Mouse (Mus musculus): ENCODE data around the gene Tgfb1. TPM values are rescaled to one million over a fixed set of nuclear protein-coding genes. Genes with fewer than 3 reads are reported as not detected.
"Not testable (repeated sequence)": the region's sequence is repeated elsewhere in the genome, so short reads cannot be mapped to it uniquely, and the experiment has no call there.

Gene Tgfb1
- polyA plus RNA-seq, 2 experiments = 3.6 to 16.8 TPM

DNA sequence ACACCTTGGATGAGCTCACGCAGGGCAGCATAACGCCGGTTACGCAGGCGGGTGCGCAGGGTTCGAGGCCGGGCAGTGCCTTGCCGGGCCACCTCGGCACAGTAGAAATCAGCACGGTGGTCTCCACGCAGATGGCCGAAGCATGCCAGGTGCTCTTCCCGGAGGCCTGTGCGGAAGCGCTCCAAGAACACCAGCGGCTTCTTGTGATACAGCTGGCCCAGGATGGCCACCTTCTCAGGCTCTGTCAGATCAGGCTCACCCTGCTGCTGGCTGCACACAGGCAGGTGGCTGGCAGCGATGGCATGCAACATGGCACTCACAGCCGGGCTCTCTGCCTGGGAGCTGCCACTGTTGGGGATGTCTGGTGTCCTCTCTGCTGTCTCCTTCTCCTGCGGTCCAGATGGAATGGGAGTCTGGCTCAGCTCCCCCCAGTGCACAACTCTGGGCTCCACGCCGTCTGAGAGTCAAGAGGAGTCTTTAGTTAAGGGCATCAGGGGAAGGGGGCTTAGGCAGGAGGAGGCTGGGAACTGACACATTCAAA, 29.0 kb downstream of the Tgfb1 start:
- H3K4me1 ChIP-seq (ENCODE audit: control insufficient read depth, insufficient read depth, low read length) = peaks cover 26% of the 10 kb centered on the region
- no peak overlapping the region for H3K4me2 ChIP-seq (replicated peaks; ENCODE audit: low read depth, low read length, severe bottlenecking)
- ATAC-seq (ENCODE audit: low FRiP score, low read depth) = no peak
- no peak overlapping the region for H3K27ac ChIP-seq (replicated peaks; ENCODE audit: low read depth, low read length)
- no peak for TF ChIP-seq POLR2A (IDR thresholded peaks at IDR 0.05; ENCODE audit: borderline replicate concordance, extremely low read depth, insufficient read depth, insufficient read length)
- H3K4me3 ChIP-seq (replicated peaks; ENCODE audit: low read length) = no peak overlapping the region
- WGBS = 95% methylated on average over 22 of the region's 22 CpGs
- no peak overlapping the region for H3K9ac ChIP-seq (ENCODE audit: low read depth, low read length, severe bottlenecking)
- DNase-seq (ENCODE audit: low spot score) = no peak
- no peaks in the 10 kb centered on the region for H3K9me3 ChIP-seq (ENCODE audit: control insufficient read depth, low read length)
- H3K27me3 ChIP-seq (ENCODE audit: control insufficient read depth, insufficient read depth, low read length) = no peaks in the 10 kb centered on the region
- peaks cover 53% of the 10 kb centered on the region for H3K36me3 ChIP-seq (ENCODE audit: control insufficient read depth, insufficient read depth, low read length)

DNA sequence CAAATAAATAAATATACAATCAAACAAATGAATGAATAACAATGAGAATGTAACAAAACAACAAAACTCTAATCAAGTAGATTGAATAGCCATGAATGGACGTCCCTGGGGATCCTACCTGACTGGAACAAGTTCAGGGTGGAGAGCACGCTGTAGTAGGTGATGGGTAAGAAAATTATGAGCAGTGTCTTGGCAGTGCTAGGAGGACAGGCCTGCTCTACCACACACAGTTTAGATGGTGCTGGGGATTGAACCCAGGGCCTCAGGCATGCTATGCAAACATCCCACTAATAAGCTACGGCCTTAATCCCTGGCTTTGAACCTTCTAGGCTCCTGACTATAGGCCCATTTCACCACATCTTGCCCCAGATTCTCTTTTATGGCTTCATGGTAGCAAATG, 30.7 kb downstream of the Tgfb1 start:
- Histone ChIP-seq H3K27me3 (ENCODE audit: control insufficient read depth, insufficient read depth, low read length) (no peaks in the 10 kb centered on the region), H3K4me2 (replicated peaks; ENCODE audit: low read depth, low read length, severe bottlenecking) (peak overlapping the region; percentile 80), H3K36me3 (ENCODE audit: control insufficient read depth, insufficient read depth, low read length) (peaks cover 62% of the 10 kb centered on the region), H3K4me1 (ENCODE audit: control insufficient read depth, insufficient read depth, low read length) (peaks cover 13% of the 10 kb centered on the region), H3K9me3 (ENCODE audit: control insufficient read depth, low read length) (no peaks in the 10 kb centered on the region), H3K4me3 (replicated peaks; ENCODE audit: low read length) (peak overlapping the region; percentile 73; the same call in 1 of the 2 replicates), H3K9ac (ENCODE audit: low read depth, low read length, severe bottlenecking) (no peak overlapping the region; the same call in 1 of the 2 replicates), H3K27ac (replicated peaks; ENCODE audit: low read depth, low read length) (no peak overlapping the region)
- TF ChIP-seq POLR2A (IDR thresholded peaks at IDR 0.05; ENCODE audit: borderline replicate concordance, extremely low read depth, insufficient read depth, insufficient read length) = no peak
- no peak for DNase-seq (ENCODE audit: low spot score)
- WGBS = 84% methylated on average over 3 of the region's 3 CpGs
- ATAC-seq (ENCODE audit: low FRiP score, low read depth) = no peak

DNA sequence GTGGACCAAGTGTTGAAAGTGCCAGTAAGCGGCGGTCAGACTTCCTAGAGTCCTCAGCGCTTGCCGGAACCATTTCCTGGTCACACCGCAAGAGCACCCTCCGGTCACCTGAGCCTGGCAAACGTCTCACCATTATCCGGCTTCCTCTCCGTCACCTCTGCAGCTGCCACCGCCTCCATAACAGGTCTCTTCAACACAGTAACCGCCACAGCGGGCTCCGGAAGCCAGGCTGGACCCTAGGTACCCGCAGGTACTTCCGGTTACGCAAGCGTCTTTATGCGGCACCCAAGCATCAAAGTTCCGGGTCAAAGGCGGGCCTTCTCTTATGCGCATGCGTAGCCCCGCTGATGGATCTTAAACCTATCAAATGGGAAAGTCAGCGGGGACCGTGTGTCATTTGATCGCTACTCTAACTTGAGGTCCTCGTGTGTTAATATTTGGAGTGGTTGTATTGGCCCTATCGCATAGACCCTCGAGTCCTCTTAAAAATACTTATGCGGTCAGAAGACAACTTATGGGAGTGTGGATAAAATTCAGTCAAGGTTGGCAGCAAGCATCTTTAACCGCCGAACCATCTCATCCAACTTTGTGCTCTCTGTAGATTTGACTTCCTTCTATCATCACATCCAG, 32.1 kb downstream of the Tgfb1 start, which contains the start of gene Ccdc97:
TSS of gene Ccdc97 (minus strand) at position 301 of the 630 bp plus-strand sequence.
- Histone ChIP-seq H3K4me3 (replicated peaks; ENCODE audit: low read length) (peak within 1 kb of the TSS; percentile 73), H3K4me1 (ENCODE audit: control insufficient read depth, insufficient read depth, low read length) (peaks cover 13% of the 10 kb centered on the region), H3K9me3 (ENCODE audit: control insufficient read depth, low read length) (no peaks in the 10 kb centered on the region), H3K27ac (replicated peaks; ENCODE audit: low read depth, low read length) (peak within 1 kb of the TSS; percentile 59; the same call in 1 of the 2 replicates), H3K4me2 (replicated peaks; ENCODE audit: low read depth, low read length, severe bottlenecking) (peak within 1 kb of the TSS; percentile 80), H3K9ac (ENCODE audit: low read depth, low read length, severe bottlenecking) (peak within 1 kb of the TSS; percentile 64), H3K27me3 (ENCODE audit: control insufficient read depth, insufficient read depth, low read length) (no peaks in the 10 kb centered on the region), H3K36me3 (ENCODE audit: control insufficient read depth, insufficient read depth, low read length) (peaks cover 63% of the 10 kb centered on the region)
- DNase-seq (ENCODE audit: low spot score) = peak; percentile 96
- no peak for TF ChIP-seq POLR2A (IDR thresholded peaks at IDR 0.05; ENCODE audit: borderline replicate concordance, extremely low read depth, insufficient read depth, insufficient read length)
- peak; percentile 88 for ATAC-seq (ENCODE audit: low FRiP score, low read depth)
- WGBS = 4% methylated on average over 32 of the region's 32 CpGs

DNA sequence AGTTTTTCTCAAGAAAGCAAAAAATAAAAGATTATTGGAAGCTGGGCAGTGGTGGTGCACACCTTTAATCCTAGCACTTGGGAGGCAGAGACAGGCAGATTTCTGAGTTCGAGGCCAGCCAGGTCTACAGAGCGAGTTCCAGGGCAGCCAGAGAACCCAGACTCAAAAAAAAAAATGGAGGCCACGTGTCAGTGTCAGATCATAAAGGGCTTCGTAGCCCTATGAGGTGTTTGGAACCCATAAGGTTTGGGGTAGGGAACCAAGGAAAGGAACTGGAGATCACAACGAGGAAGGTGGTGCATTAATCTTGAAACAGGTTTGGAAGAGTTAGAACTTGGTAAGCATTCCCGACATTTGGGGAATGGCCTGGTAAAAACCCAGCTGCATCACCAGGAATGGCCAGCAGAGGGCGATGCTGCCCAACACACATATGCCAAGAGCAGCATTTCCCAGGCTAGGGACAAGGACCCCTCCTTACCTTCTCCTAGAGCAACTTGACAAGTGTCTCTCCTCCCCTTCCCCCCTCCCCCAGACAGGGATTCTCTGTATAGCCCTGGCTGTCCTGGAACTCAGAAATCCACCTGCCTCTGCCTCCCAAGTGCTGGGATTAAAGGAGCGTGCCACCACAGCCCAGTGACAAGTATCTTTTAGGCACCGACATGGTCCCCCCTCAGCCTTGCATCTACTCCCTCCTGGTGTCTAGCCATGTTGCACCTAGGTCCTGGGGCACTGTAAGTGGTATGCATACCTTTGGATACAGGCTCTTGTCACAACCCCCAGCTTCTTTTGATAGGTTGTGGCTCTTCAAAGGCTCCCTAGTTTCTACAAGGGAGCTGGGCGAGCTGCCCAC, 33.2 kb downstream of the Tgfb1 start:
- H3K4me2 ChIP-seq (replicated peaks; ENCODE audit: low read depth, low read length, severe bottlenecking) = peak overlapping the region; percentile 80; the same call in 1 of the 2 replicates
- peaks cover 13% of the 10 kb centered on the region for H3K4me1 ChIP-seq (ENCODE audit: control insufficient read depth, insufficient read depth, low read length)
- H3K27me3 ChIP-seq (ENCODE audit: control insufficient read depth, insufficient read depth, low read length) = no peaks in the 10 kb centered on the region
- no peak overlapping the region for H3K27ac ChIP-seq (replicated peaks; ENCODE audit: low read depth, low read length)
- DNase-seq (ENCODE audit: low spot score) = peak; percentile 70
- no peak overlapping the region for H3K9ac ChIP-seq (ENCODE audit: low read depth, low read length, severe bottlenecking)
- H3K4me3 ChIP-seq (replicated peaks; ENCODE audit: low read length) = no peak overlapping the region; the same call in 1 of the 2 replicates
- H3K9me3 ChIP-seq (ENCODE audit: control insufficient read depth, low read length) = no peaks in the 10 kb centered on the region
- no peak for ATAC-seq (ENCODE audit: low FRiP score, low read depth)
- 55% methylated on average over 10 of the region's 10 CpGs for WGBS
- peaks cover 63% of the 10 kb centered on the region for H3K36me3 ChIP-seq (ENCODE audit: control insufficient read depth, insufficient read depth, low read length)
- TF ChIP-seq POLR2A (IDR thresholded peaks at IDR 0.05; ENCODE audit: borderline replicate concordance, extremely low read depth, insufficient read depth, insufficient read length) = no peak

DNA sequence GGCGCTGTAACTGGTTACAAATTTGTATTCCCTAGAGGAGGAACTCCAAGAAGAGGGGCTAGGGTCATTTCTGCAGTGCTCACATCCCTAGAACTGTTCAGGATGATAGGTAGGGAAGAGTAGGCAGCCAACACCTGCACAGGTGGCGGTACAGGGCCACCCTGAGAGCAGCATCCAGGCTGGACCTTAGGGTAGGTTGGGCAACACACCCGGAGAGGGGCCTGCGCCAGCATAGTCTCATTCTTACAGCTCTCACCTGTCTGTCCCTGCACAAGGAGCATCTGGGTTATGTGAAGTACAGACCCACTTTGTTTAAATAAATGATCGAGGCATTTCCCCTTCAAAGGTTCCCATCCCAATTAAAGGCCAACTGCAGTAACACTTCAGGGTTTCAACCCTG, 34.0 kb downstream of the Tgfb1 start:
- no peak for TF ChIP-seq POLR2A (IDR thresholded peaks at IDR 0.05; ENCODE audit: borderline replicate concordance, extremely low read depth, insufficient read depth, insufficient read length)
- Histone ChIP-seq H3K4me1 (ENCODE audit: control insufficient read depth, insufficient read depth, low read length) (peaks cover 13% of the 10 kb centered on the region), H3K9ac (ENCODE audit: low read depth, low read length, severe bottlenecking) (no peak overlapping the region), H3K36me3 (ENCODE audit: control insufficient read depth, insufficient read depth, low read length) (peaks cover 63% of the 10 kb centered on the region), H3K4me2 (replicated peaks; ENCODE audit: low read depth, low read length, severe bottlenecking) (no peak overlapping the region), H3K27me3 (ENCODE audit: control insufficient read depth, insufficient read depth, low read length) (no peaks in the 10 kb centered on the region), H3K4me3 (replicated peaks; ENCODE audit: low read length) (no peak overlapping the region), H3K9me3 (ENCODE audit: control insufficient read depth, low read length) (no peaks in the 10 kb centered on the region), H3K27ac (replicated peaks; ENCODE audit: low read depth, low read length) (no peak overlapping the region)
- DNase-seq (ENCODE audit: low spot score) = no peak
- 89% methylated on average over 5 of the region's 5 CpGs for WGBS
- no peak for ATAC-seq (ENCODE audit: low FRiP score, low read depth)

DNA sequence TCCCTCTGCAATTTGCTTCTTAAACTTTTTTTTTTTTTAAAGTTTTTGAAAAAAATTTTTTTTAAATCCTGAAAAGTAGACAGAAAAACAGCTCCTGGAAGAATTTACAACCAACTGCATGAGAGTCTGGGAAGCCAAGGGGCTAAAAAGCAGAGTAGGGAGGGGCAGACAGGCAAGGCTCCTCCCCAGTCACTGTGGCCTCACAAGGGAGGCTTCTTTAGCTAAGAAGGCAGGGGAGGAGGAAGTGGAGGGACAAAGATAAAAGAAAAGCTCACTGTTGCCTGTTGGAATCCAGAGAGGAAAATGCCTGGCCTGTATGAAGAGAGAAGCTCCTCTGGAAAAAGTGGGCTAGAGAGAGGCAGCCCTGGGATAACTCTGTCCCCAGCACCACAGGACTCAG, 35.0 kb downstream of the Tgfb1 start:
- H3K4me3 ChIP-seq (replicated peaks; ENCODE audit: low read length); H3K9me3 ChIP-seq (ENCODE audit: control insufficient read depth, low read length); ATAC-seq (ENCODE audit: low FRiP score, low read depth); DNase-seq (ENCODE audit: low spot score); H3K27me3 ChIP-seq (ENCODE audit: control insufficient read depth, insufficient read depth, low read length); H3K9ac ChIP-seq (ENCODE audit: low read depth, low read length, severe bottlenecking); H3K4me2 ChIP-seq (replicated peaks; ENCODE audit: low read depth, low read length, severe bottlenecking); H3K27ac ChIP-seq (replicated peaks; ENCODE audit: low read depth, low read length): not testable (repeated sequence)
- Histone ChIP-seq H3K36me3 (ENCODE audit: control insufficient read depth, insufficient read depth, low read length) (peaks cover 63% of the 10 kb centered on the region), H3K4me1 (ENCODE audit: control insufficient read depth, insufficient read depth, low read length) (peaks cover 13% of the 10 kb centered on the region)
